Mouse (Mus musculus) intestine, postnatal 0 days (tissue): ENCODE data around the gene Tamm41. TPM values are rescaled to one million over a fixed set of nuclear protein-coding genes. Genes with fewer than 3 reads are reported as not detected.

Experiments used
- ATAC-seq: fragments of 200-750 bp; cut with Nextera tagmentation; 2 replicates; pipeline ENCODE4 v1.8.0; 2017; ENCODE audit warnings: mild to moderate bottlenecking, moderate TSS enrichment, moderate library complexity
- H3K27ac ChIP-seq: fragments of 300-500 bp; sonication (generic); 2 replicates; pipeline ENCODE4 v1.5.1; 2014; ENCODE audit warnings: mild to moderate bottlenecking, low read depth, low read length, moderate library complexity
- H3K27me3 ChIP-seq: fragments of 300-500 bp; sonication (generic); replicated peaks from 2 replicates; pipeline ENCODE4 v1.6.1; 2014; ENCODE audit warnings: low read length, mixed read lengths; ENCODE audit not compliant: control insufficient read depth, insufficient read depth
- H3K36me3 ChIP-seq: fragments of 300-500 bp; sonication (generic); 2 replicates; pipeline ENCODE4 v1.6.1; 2014; ENCODE audit warnings: mild to moderate bottlenecking, moderate library complexity; ENCODE audit not compliant: control insufficient read depth, insufficient read depth
- H3K4me1 ChIP-seq: fragments of 300-500 bp; sonication (generic); replicated peaks from 2 replicates; pipeline ENCODE4 v1.6.1; 2014; ENCODE audit warnings: antibody characterized with exemption, low read length, mixed read lengths; ENCODE audit not compliant: control insufficient read depth, insufficient read depth
- H3K4me2 ChIP-seq: fragments of 300-500 bp; sonication (generic); replicated peaks from 2 replicates; pipeline ENCODE4 v1.6.1; 2014; ENCODE audit warnings: low read depth, mild to moderate bottlenecking, moderate library complexity
- H3K4me3 ChIP-seq: fragments of 300-500 bp; sonication (generic); 2 replicates; pipeline ENCODE4 v1.5.1; 2014; ENCODE audit warnings: low read depth, low read length
- H3K9ac ChIP-seq: fragments of 300-500 bp; sonication (generic); 2 replicates; pipeline ENCODE4 v1.6.1; 2014; ENCODE audit warnings: mild to moderate bottlenecking, low read depth, low read length
- H3K9me3 ChIP-seq: fragments of 300-500 bp; sonication (generic); 2 replicates; pipeline ENCODE4 v1.6.1; 2016; ENCODE audit warnings: mixed run types; ENCODE audit not compliant: control insufficient read depth
- CTCF ChIP-seq: sonication (generic); IDR thresholded peaks from 2 replicates; pipeline ENCODE4 v1.5.1; 2016; ENCODE audit warnings: low read depth, mild to moderate bottlenecking, control low read depth, antibody characterized with exemption, moderate library complexity
- WGBS: fragments of 180-500 bp; shearing (Covaris S2); extraction: QIAGEN DNeasy Blood & Tissue Kit; methylation state at CpG from one replicate; pipeline ENCODE4 v1.1.7; 2014; 5-methylcytosine and 5-hydroxymethylcytosine counted together
- polyA plus RNA-seq: library from polyadenylated mRNA; unstranded; fragments of >200 nt; fragmentation: Nextera tagmentation; extraction: Ambion mirVana; gene quantifications from 2 replicates; pipeline ENCODE4 v1.2.1, GENCODE M21; 2015

Gene Tamm41
- polyA plus RNA-seq, 1 experiment from 2014 or later = 42.6 TPM

DNA sequence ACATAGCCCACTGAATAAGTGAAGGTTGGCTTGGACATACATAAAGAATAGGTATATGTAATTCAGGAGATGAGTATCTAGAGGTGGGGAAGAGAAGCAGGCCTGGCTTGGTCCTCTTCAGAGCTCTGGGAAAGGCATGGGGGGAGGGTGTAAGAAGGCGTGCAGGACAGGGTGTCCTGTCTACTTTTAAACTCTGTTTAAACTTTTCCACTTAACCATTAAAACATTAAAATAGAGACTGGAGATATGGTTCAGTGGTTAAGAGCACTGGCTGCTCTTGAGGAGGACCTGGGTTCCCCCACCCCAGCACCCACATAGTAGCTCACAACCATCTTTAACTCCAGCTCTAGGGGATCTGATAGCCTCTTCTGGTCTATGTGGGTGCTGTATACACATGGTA is 64.7 kb downstream of the Tamm41 start:
- no peak for ATAC-seq

DNA sequence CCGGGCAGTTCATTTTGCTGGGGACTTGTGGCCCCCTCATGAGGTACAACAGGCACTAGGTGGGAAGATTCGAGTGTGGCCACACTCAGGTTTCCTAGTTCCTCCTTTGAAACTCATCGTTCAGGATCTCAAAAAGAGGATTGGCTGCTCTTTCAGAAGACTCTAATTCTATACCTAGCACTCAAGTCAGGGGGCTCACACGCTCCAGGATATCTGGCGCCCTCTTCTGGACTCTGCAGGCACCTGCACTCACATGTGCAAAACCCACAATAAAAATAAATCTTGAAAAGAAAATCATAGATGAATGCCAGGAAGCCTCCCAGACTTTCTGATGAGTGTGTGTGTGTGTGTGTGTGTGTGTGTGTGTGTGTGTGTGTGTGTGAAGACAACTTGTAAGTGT is 66.8 kb downstream of the Tamm41 start:
- 72% methylated on average over 5 of the region's 5 CpGs for WGBS
- H3K36me3 ChIP-seq = no peaks in the 10 kb centered on the region
- H3K27me3 ChIP-seq = no peaks in the 10 kb centered on the region
- no peak overlapping the region for H3K27ac ChIP-seq
- H3K9me3 ChIP-seq = no peaks in the 10 kb centered on the region
- H3K4me3 ChIP-seq = no peak overlapping the region
- peak; percentile 68 for TF ChIP-seq CTCF
- no peaks in the 10 kb centered on the region; the same call in 1 of the 2 replicates for H3K4me1 ChIP-seq
- no peak overlapping the region for H3K4me2 ChIP-seq
- H3K9ac ChIP-seq = no peak overlapping the region
- no peak for ATAC-seq

More for the DNA sequence above, 64.7 kb downstream of the Tamm41 start:
- no peaks in the 10 kb centered on the region for H3K27me3 ChIP-seq
- no peak overlapping the region for H3K27ac ChIP-seq
- H3K36me3 ChIP-seq = no peaks in the 10 kb centered on the region
- WGBS = 71% methylated on average over 1 of the region's 1 CpGs
- TF ChIP-seq CTCF = no peak
- H3K9ac ChIP-seq = no peak overlapping the region
- no peaks in the 10 kb centered on the region; the same call in 1 of the 2 replicates for H3K4me1 ChIP-seq
- H3K4me3 ChIP-seq = no peak overlapping the region
- H3K9me3 ChIP-seq = no peaks in the 10 kb centered on the region
- no peak overlapping the region for H3K4me2 ChIP-seq

DNA sequence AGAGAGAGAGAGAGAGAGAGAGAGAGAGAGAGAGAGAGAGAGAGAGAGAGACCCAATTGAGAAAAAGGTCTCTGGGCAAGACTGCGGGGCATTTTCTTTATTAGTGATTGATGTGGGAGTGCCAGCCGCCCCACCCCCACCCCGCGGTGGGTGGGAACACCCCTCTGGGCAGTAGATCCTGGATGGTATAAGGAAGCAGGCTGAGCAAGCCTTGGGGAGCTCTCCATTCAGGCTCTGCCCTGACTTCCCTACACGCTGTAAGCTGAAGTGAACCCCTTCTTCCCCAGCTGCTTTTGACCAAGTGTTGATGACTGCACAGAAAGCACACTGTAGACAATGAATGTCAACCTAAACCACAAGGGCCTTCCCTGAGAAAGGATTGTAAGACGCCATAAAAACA is 67.3 kb downstream of the Tamm41 start:
- TF ChIP-seq CTCF = no peak
- Histone ChIP-seq H3K9me3 (no peaks in the 10 kb centered on the region), H3K36me3 (no peaks in the 10 kb centered on the region), H3K4me3 (no peak overlapping the region; the same call in 1 of the 2 replicates), H3K27ac (no peak overlapping the region), H3K4me2 (peak overlapping the region; percentile 96; the same call in 1 of the 2 replicates), H3K9ac (no peak overlapping the region), H3K4me1 (no peaks in the 10 kb centered on the region; the same call in 1 of the 2 replicates), H3K27me3 (no peaks in the 10 kb centered on the region)
- 22% methylated on average over 6 of the region's 6 CpGs for WGBS
- ATAC-seq = no peak

DNA sequence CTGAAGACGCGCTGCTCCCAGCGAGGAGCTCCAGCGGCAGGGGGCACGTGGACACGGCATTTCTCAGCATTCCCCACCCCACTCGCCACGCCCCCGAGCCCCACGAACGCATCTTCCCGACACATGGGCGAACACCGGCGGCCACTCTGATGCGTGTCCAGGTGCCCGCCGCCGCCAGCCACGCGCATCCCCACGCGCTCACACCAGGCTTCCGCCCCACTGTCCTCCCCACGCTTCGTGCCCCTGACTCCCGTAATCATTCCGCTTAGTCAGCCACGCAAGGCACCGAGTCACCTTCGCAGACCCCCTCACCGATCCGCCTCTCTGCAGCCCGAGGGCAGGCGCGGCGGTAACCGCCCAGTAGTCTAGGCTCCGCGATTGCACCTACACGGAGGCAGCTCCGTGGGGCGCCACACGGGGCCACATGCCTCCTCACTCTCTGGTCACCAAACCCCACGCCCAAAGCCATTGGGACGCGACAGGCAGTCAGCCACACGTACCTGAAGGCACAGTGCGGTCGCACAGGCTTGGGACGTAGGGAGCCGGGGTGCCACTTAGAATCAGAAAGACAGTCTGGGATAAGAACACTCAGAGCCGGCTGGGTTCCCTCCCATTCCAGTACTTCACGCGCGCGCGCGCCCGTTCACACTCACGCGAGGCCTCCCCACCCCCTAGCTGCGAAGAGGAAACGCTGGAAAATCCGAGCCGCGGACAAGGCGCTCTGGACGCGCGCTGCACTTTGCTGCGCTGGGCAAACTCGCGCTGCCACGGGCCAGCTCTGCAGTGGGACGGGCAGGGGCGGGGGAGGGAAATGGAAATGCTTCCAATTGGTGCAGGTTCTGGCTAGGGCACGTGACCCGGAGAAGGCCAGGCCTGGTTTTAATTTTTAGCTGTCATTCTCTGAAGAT is 68.2 kb downstream of the Tamm41 start, which contains the start of gene Vgll4:
Gene Vgll4, minus strand, starts transcription at position 782 of the 908 bp plus-strand sequence.
- TF ChIP-seq CTCF = peak; percentile 45
- Histone ChIP-seq H3K4me1 (no peaks in the 10 kb centered on the region; the same call in 1 of the 2 replicates), H3K27me3 (no peaks in the 10 kb centered on the region), H3K36me3 (no peaks in the 10 kb centered on the region), H3K9ac (peak within 1 kb of the TSS; percentile 71), H3K27ac (peak within 1 kb of the TSS; percentile 88), H3K9me3 (no peaks in the 10 kb centered on the region), H3K4me2 (peak within 1 kb of the TSS; percentile 96), H3K4me3 (peak within 1 kb of the TSS; percentile 83)
- under 1% methylated on average over 75 of the region's 79 CpGs for WGBS
- ATAC-seq = peak; percentile 62

DNA sequence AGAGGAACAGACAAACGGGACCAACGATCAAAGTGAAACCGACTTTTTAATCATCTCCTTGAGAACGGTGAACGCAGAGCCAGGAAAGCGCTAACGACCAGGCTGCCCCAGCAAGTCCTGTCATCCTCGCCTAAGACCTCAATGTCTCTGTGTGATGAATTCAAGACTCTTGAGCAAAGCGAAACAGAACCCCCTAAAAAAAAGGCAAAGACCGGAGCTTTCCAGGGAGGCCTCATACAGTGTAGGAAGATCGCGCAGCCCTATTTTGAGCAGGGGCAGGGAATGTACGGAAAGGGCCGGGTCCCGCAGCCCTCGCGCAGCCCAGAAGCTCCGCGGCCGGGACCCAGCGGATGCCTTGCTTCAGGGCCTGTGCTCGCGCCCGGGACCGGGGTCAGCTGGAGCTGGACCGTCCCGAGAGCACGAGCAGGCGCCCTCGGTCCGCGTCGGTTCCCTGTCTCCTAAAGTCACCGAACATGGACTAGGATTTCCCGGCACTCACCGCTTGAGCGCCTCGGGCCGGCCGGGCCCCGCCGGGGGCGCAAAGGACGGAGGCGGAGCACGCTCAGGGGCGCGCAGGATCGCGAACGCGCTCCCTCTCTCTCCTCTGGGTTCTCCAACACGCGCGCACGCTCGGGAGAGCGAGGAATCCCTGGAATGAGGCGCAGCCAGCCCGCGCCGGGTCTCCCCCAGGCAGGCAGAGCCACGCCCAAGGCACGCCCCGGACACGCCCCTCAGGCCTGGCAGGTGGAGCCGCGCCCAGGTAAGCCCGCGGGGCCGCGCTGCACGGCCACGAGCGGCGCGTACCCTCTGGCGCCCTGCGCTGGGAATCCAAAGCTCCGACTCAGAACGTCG is 69.1 kb downstream of the Tamm41 start:
- Histone ChIP-seq H3K27ac (peak overlapping the region; percentile 88), H3K9me3 (no peaks in the 10 kb centered on the region), H3K36me3 (no peaks in the 10 kb centered on the region), H3K9ac (peak overlapping the region; percentile 71), H3K27me3 (no peaks in the 10 kb centered on the region), H3K4me3 (peak overlapping the region; percentile 83), H3K4me2 (peak overlapping the region; percentile 96), H3K4me1 (no peaks in the 10 kb centered on the region; the same call in 1 of the 2 replicates)
- TF ChIP-seq CTCF = no peak
- peak; percentile 93 for ATAC-seq
- WGBS = under 1% methylated on average over 75 of the region's 82 CpGs

DNA sequence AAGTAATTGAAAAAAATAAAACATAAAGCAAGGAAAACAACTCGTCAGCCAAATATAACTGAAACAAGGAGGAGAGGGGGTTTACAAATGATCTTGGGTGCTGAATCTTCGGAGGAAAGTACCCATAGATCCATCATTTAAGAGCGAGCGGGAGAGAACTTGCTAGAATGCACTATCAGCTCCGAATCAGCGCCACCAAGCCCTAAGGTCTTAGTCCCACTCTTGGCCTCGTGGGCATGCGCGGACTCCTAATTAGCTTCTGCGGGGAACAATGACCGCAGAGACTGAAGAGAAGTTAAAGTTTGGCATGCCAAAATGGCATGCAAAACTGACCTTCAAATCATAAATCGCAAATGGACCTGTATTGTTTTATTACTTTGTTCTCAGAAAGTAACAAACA is 70.1 kb downstream of the Tamm41 start:
- Histone ChIP-seq H3K4me3 (peak overlapping the region; percentile 83), H3K27me3 (no peaks in the 10 kb centered on the region), H3K36me3 (no peaks in the 10 kb centered on the region), H3K4me1 (no peaks in the 10 kb centered on the region; the same call in 1 of the 2 replicates), H3K4me2 (peak overlapping the region; percentile 96), H3K9me3 (no peaks in the 10 kb centered on the region), H3K27ac (no peak overlapping the region), H3K9ac (peak overlapping the region; percentile 71; the same call in 1 of the 2 replicates)
- no peak for TF ChIP-seq CTCF
- WGBS = 45% methylated on average over 12 of the region's 12 CpGs
- ATAC-seq = no peak
